Mouse (Mus musculus): ENCODE measurements at regions not wholly inside any gene's neighbourhood (a gene's known extent, or its start where the extent isn't known, plus 50 kb on each side); places are given as distances from the start of the nearest gene placed in this dataset.

GRCm38 (mm10) chr4:105992581-105993127 is 203.0 kb downstream of the Gm12728 start:
- TF ChIP-seq CTCF (IDR thresholded peaks at IDR 0.05; ENCODE audit: borderline replicate concordance, extremely low read depth, insufficient read depth, insufficient read length), result no peak
- no peak for TF ChIP-seq POLR2A (IDR thresholded peaks at IDR 0.05; ENCODE audit: borderline replicate concordance, extremely low read depth, insufficient read depth, insufficient read length, poor library complexity, severe bottlenecking)
